Mouse (Mus musculus): ENCODE results near the gene Olfr716.
"Not testable (repeated sequence)": the region's sequence is repeated elsewhere in the genome, so short reads cannot be mapped to it uniquely, and the experiment has no call there.

Gene Olfr716

DNA sequence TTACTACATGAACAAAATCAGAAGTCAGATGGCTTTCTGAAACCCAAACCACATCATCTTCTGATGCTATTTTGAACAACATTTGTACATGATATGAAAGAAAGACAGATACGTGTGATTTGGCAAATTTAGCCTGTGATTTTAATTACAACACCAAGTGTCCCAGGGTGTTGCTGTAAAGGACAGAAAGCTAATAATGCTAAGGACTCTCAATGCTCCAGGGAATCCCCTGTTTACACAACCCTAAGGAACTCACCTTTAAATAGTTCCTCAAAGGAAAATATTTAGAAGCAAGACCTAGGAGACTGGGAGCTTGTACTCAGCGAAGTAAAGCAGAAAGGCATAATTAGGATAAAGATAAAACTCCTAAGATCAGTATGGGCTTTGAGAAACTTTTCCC lies at the start of gene Olfr716:
Gene Olfr716 (plus strand): TSS at position 301 of the 400 bp plus-strand sequence.
- DNase-seq (ENCODE audit: low read depth, low spot score), result not testable (repeated sequence)

DNA sequence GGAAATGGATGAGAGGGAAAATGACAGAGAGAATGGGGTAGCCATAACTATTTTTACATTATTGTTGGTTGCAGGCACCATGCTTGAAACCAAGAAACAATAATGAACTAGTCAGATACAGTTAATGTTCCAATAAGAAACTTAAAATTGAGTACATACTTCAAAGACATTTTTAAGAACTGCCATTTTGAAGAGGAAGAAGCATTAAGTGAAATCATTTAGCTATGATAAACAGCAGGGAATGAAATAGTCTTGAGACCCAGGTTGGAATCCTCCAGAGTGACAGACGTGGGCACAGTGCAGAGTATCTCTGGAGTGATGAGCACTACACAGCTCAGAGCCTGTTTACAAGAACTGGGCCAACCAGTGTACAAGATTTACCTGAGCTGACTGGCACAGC lies 45.2 kb upstream of the Olfr716 start, which contains the start of gene Olfr17:
Gene Olfr17 (plus strand): TSS at position 301 of the 400 bp plus-strand sequence.
- no peak for DNase-seq (ENCODE audit: low read depth, low spot score)

DNA sequence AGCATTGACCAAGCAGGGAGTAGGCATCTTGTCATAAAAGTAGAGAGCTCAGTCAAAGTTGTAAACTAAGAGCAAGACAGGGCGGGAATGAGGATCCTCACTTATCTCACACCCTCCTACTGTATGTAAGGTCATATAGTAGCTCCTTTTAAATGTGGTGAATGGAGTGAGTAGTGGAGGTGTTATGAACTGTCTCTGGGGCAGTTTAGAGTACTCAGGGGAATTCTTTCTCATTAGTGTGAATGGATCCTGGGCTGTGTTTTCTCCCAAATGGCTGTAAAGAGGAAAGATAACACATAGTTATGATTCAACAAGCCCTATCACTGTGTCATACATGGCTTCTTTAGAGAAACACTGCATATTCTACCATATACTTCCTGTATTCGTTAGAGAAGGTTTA lies 27.9 kb upstream of the Olfr716 start, which contains the start of gene Olfr715b:
Gene Olfr715b (minus strand): TSS at position 101 of the 400 bp plus-strand sequence.
- not testable (repeated sequence) for DNase-seq (ENCODE audit: low read depth, low spot score)

DNA sequence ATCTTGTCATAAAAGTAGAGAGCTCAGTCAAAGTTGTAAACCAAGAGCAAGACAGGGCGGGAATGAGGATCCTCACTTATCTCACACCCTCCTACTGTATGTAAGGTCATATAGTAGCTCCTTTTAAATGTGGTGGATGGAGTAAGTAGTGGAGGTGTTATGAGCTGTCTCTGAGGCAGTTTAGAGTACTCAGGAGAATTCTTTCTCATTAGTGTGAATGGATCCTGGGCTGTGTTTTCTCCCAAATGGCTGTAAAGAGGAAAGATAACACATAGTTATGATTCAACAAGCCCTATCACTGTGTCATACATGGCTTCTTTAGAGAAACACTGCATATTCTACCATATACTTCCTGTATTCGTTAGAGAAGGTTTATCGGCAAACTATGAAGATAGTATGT lies 7.1 kb upstream of the Olfr716 start, which contains the start of gene Olfr715:
Gene Olfr715 (minus strand): TSS at position 101 of the 400 bp plus-strand sequence.
- not testable (repeated sequence) for DNase-seq (ENCODE audit: low read depth, low spot score)

DNA sequence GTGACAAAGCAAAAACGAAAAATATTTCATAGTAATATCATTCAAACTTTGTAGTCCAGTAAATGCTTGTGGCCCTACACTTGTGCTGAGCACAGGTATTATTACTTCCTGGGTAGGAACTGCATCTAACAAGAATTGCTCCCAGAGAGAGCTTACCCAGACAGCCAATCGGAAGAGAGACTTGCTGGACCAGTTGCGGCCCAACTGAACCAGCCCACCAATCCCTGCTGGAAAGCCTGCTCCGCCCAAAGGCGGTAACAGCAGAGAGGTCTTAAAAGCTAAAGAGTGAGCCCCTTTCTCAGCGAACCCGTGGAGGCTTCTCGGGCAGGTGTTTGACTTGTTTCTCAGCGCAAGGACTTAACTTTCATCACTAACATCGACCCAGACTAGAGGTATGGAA lies 28.6 kb downstream of the Olfr716 start, which contains the start of gene Nlrp14:
Gene Nlrp14 (plus strand): TSS at position 301 of the 400 bp plus-strand sequence.
- no peak for DNase-seq (ENCODE audit: low read depth, low spot score)

DNA sequence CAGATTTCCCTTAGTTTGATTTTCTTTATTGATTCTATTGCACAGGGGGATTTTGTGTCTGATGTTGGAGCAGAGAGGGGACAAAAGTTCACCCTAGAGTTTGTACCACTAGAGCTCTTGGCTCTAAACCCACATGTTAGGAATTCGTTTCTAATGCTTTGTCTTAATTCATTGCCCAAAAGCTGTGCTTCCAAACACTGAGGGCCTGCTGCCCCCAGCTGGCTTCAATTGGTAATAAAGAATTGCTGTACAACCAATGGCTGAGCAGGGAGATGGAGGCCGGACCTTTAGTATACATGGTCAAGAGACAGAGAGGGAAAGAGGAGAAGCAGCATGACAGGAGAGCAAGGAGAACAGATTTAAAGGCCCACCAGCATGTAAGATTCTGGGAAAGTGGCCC lies 42.3 kb downstream of the Olfr716 start:
- no peak for DNase-seq (ENCODE audit: low read depth, low spot score)

All from mesoderm, embryonic 11.5 days (tissue).